Mouse (Mus musculus) megakaryocyte progenitor cell, adult 5-6 weeks (primary cell): Measurements from ENCODE around the gene Rasgef1b. TPM values are rescaled to one million over a fixed set of nuclear protein-coding genes. Genes with fewer than 3 reads are reported as not detected.
A peak's percentile ranks its signal among the peaks of the same experiment; 100 is the strongest.

Experiments
- ATAC-seq: replicated peaks from 2 replicates; pipeline ENCODE4 v1.8.0; 2016; ENCODE audit warnings: mild to moderate bottlenecking, moderate TSS enrichment, inconsistent platforms; ENCODE audit not compliant: poor library complexity
- total RNA-seq, 2 experiments: library from RNA; stranded (forward) in 1 of 2; stranded (reverse) in 1 of 2; fragments of 157-497, 149-512 nt in 1 of 2; fragments of 200-1000 nt in 1 of 2; gene quantifications; 2 replicates each; pipeline versions ENCODE4 v1.2.3 to v1.2.4; 2015 to 2017

Gene Rasgef1b
- total RNA-seq, 2 experiments from 2014 or later, result 1.8 to 2.2 TPM

DNA sequence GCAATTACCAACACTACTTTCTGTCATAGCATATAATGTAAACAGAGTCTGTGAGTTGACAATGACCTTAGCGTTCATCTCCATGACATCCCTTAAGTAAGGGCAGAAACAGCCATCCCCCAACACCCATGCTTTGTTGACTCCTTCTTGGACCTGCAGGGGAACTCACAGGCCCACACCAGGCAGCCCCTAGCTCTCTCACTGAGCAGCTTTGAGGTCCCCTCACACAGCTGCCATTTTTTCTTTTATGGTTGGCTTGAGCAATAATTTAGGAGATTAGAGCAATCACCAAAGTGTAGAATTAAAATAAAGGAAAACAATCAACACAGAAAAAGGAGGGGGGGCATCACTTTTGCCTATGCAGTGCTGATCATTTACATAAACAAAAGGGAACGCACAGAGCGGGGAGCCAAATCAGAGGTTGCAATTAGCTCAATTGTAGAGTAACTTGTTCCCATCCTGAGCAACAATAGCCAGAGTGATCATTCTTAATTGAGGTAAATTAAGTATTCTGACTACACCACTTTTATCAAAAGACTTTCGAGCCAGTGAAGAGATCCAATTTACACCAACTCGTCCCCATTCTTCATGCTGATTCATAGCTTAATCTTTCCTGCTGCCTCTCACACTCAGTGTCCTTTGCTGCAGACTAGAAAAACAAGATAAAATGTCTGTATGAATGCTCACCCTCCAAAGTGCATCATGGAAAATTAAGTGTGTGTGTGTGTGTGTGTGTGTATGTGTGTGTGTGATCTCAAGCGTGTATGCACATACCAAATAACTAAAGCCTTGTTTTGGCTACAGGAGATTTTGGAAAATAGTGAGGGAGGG, 184.0 kb downstream of the Rasgef1b start:
- peak; percentile 56 for ATAC-seq

DNA sequence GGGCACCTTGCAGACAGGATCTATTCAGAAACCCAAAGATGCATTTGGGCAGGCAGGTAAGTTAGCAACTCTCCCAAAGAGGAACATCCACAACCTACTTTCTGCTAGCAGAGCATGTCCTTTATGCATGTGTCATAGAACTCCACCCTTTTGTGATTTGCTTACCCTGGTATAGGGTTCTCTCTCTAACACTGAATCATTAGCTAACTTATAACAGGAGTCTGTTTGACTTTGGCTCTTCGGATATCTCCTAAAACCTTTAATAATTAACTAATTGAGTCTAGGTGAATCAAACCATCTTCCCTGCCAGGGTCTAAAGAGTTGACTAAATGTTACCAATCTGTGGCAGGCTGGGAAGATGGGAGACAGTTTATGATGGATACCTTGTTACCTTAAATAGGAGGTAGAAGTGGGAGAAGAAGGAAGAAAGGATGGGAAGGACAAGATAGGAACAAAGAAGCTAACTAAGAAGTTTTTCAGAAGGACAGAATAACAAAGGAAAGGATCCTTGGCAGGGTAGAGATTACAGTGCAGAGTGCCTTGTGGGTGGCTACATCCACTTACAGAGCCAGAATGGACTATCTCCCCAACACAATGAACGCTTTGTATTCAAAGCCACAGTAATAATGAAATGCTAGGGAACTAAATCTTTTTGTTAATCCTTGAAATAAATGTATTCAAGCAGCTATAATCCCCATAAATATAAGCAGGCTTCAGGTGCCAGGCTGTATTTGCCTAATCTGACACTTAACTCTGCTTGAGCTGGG, 186.7 kb downstream of the Rasgef1b start:
- ATAC-seq, result no peak

DNA sequence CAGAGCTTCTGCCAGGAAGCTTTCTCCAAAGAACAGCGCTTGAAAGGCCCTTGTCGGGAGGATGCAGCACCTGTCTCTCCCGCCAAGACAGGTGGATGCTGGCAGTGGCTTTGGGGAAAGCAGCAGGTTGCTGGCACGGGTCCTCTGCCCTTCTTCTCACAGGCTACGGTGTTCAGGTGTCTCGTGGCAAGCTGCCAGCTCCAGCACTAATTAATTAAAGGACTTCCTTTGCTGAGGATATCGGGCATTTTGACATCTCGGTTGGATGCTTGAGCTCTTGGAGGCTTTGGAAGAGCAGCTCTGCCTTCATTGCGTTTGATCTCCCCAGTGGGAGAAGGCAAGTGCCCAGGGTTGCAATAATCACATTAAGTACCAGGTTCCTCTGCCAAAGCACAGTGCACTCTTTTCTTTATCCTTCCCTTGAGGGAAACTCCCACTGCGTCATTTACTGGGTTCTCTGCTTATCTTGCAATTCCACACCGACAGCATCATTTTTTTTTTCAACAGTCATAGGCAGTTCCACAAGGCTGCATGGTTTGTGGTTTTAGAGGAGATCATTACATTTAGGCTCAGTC, 187.5 kb downstream of the Rasgef1b start:
- peak; percentile 87 for ATAC-seq

GRCm38 (mm10) chr5:99533416-99533815, 195.4 kb downstream of the Rasgef1b start:
- no peak for ATAC-seq

GRCm38 (mm10) chr5:99526797-99527201, 202.1 kb downstream of the Rasgef1b start:
- no peak for ATAC-seq

GRCm38 (mm10) chr5:99525649-99526048, 203.2 kb downstream of the Rasgef1b start:
- ATAC-seq, result peak; percentile 76

GRCm38 (mm10) chr5:99522571-99523269, 206.1 kb downstream of the Rasgef1b start:
- ATAC-seq, result 0 out of 2 replicates have a peak, but pooled peaks have one; percentile 23

DNA sequence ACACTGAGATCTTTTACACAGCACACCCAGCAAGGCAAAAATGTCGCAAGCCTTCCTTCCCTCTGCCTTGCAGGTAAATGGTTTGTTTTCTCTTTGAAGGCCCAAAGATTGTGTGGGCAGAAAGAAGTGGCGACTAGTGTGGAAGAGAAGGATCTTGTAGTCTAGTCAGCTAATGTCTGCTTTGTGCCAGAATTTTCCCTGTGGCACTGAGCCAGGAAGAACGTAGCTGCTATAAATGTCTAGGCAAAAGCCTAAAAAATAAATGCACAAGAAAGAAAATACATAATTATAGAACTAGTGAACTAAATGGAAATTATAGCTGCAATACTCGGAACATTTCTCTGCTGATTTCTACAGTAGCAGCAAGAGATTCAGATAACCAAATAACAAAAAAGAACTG, 207.5 kb downstream of the Rasgef1b start:
- no peak for ATAC-seq

DNA sequence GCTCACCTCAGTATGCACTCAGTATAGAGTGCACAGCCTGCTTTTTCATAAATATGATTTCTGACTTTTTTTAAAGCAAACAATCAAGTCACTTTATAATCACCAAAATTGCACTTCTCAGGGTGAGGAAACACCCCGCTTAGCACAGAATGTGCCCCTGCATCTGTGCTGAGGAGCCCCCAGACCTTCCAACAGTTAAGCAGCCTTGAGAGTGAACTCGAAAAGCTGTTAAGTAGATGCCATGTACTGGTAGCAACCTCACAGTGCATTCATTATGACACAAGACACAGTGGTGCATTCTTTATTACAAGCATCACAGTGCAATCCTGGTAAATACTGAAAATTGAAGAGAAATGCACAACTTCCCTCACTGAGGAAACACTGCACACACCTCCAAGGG, 209.3 kb downstream of the Rasgef1b start:
- ATAC-seq, result no peak

DNA sequence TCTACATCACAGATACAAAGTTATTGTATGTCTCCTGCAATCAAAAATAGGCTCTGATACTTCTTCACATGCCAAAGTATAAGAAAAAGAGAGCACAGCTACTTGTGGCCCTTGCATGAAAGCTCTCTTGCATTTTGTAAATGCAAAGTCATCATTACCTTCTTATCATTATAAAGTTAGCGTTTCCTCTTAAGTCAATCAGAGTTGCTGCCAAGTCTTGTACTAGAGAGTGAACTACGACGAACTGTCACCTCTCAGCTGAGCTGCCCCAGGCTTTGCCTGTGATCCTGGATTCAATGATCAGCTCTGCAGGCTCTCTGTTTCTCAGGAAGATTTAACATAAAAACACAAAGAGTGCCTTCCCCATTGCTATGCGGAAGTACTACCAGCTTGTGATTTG, 209.8 kb downstream of the Rasgef1b start:
- ATAC-seq, result peak; percentile 68

DNA sequence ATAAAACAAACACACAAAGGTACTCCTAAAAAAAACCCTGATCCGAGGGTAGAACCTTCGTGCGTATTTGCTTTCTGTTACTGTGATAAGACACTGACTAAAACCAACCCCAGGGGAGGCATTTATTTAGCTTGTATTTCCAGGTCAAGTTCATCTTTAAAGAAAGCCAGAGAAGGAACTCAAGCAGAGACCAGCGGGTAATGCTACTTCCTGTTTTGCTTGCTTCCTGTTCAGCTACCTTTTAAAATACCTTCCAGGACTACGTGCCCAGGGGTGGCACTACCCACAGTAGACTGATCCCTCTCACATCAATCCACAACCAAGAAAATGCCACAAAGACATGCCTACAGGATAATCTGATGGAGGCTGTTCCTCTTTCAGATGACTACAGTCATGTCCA, 212.7 kb downstream of the Rasgef1b start:
- 0 out of 2 replicates have a peak, but pooled peaks have one; percentile 31 for ATAC-seq

GRCm38 (mm10) chr5:99515764-99516163, 213.1 kb downstream of the Rasgef1b start:
- ATAC-seq, result no peak

DNA sequence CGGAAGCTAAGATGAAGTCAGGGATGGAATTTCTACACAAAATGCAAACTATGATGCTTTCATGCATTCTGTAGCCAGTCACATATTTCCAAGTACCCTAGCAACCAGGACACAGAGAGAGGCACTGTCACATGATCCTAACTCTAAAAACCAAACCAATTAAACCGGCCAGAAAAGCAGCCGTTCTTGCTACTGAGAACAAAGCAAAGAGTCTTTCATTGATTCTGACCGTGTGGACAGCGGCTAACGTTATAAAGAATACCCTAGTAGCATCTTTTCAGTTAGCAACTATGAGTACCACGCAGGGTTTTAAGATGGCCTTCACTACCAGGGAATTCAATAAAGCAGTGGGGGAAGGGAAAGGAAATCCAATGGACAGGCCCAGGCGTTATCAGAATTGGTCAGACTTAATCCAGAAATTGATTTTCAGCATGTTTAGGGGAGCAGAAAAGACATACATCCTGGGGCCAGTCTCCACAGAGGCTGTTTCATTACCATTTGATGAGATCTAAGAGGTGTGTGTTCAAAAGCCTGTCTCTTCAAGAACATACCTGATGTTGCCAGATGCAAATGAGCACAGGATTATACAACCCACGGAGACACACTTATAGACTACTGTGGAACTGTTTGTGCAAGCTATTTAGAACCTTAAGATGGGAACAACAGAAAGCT, 215.5 kb downstream of the Rasgef1b start:
- no peak for ATAC-seq

- no peak for ATAC-seq
These were observed 217.8 kb downstream of the Rasgef1b start for GRCm38 (mm10) chr5:99511081-99511480.

GRCm38 (mm10) chr5:99506109-99506508, 222.8 kb downstream of the Rasgef1b start:
- ATAC-seq, result no peak

DNA sequence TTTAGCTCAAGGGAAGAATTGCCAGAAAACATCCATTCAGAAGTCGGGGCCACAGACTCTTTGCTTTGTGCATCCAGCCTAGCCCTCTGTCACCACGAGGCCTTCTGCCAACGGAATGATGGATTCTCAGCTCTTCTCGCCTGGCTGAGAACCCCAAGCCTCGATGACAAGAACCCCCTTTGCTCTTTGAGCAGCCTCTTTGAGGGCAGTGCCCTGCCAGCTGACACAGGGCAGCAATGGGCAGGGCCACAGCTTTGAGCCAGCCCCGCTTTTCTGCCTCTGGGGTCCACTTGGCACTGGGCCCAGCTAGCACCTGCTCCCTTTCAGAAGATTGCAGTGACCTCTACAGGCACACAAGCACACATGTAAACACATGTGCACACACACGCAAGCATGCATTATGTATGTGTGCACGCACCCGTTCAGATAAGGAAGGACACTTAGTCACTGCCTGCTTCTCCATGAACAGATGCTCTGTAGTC, 224.5 kb downstream of the Rasgef1b start:
- ATAC-seq, result no peak

GRCm38 (mm10) chr5:99502681-99503080, 226.2 kb downstream of the Rasgef1b start:
- peak; percentile 91 for ATAC-seq

DNA sequence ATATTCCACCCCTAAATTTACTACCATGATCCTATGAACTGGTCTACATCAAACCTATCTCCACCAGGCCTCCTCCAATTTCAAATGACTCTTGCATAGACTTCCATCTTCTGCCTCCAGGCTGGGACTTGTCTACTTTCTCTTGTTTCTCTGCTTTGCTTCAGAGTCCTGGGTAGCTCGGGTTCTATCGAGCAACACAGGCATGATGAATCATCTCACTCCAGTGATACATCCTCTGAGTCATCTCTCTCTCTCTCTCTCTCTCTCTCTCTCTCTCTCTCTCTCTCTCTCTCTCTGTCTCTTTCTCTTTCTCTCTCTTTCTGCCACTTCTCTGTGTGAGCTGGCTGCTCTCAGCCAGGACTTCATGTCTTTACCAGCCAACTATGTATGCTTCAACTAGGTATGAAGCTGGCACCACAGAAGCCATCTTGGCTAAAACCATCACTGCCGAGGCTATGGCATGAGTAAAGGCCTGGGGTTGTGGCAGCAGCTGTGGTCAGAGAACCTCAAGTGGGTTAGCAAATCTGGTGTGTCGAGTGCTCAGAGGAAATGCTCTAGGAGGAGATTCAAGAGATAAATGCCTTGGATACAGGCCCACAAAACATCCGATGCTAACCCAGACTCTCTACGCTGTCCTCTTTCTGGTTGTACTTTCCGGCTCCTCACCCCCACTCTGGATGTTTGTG, 229.3 kb downstream of the Rasgef1b start:
- peak; percentile 45 for ATAC-seq

DNA sequence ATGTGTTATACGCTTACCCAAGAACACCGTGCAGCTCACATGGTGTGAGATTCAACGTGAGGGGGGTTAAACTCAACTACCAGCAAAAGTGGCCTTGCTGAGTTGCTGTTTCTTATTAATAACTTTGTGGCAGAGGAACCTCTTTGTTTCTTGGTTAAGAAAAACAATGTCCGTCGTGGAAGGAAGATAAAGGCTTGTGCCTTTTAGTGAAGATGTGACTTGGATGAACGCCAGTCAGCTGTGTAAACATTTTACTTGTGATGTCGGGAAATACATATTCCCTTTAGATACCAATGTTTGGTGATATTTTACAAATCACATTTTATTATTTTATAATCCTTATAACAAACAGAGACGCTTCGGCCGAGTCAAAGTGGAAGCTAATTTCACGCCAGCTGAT, 231.0 kb downstream of the Rasgef1b start:
- no peak for ATAC-seq
